Mouse (Mus musculus) heart, embryonic 11.5 days (tissue): ENCODE measurements around the gene Clcnka. TPM values are rescaled to one million over a fixed set of nuclear protein-coding genes. Genes with fewer than 3 reads are reported as not detected.
A peak's percentile ranks its signal among the peaks of the same experiment; 100 is the strongest.

ENCODE experiments used
- ATAC-seq: fragments of 200-750 bp; cut with Nextera tagmentation; replicated peaks from 2 replicates; pipeline ENCODE4 v1.8.0; 2017; ENCODE audit warnings: moderate library complexity; ENCODE audit not compliant: insufficient number of reproducible peaks, low FRiP score, low TSS enrichment
- H3K27ac ChIP-seq: fragments of 300-500 bp; sonication (generic); 2 replicates; pipeline ENCODE4 v1.5.1; 2014; ENCODE audit warnings: mild to moderate bottlenecking, low read depth, low read length
- H3K27me3 ChIP-seq: fragments of 300-500 bp; sonication (generic); 2 replicates; pipeline ENCODE4 v1.6.1; 2014; ENCODE audit warnings: mild to moderate bottlenecking, low read length, mixed read lengths; ENCODE audit not compliant: control insufficient read depth, insufficient read depth
- H3K36me3 ChIP-seq: fragments of 300-500 bp; sonication (generic); 2 replicates; pipeline ENCODE4 v1.6.1; 2014; ENCODE audit warnings: mild to moderate bottlenecking, low read length, moderate library complexity, mixed read lengths; ENCODE audit not compliant: control insufficient read depth, insufficient read depth
- H3K4me1 ChIP-seq: fragments of 300-500 bp; sonication (generic); 2 replicates; pipeline ENCODE4 v1.6.1; 2014; ENCODE audit warnings: low read length; ENCODE audit not compliant: control insufficient read depth, insufficient read depth
- H3K4me2 ChIP-seq: fragments of 300-500 bp; sonication (generic); 2 replicates; pipeline ENCODE4 v1.6.1; 2014; ENCODE audit warnings: mild to moderate bottlenecking, moderate library complexity
- H3K4me3 ChIP-seq: fragments of 300-500 bp; sonication (generic); 2 replicates; pipeline ENCODE4 v1.5.1; 2014; ENCODE audit warnings: low read depth, low read length
- H3K9ac ChIP-seq: fragments of 300-500 bp; sonication (generic); 2 replicates; pipeline ENCODE4 v1.6.1; 2014; ENCODE audit warnings: mild to moderate bottlenecking, low read depth, low read length, moderate library complexity
- H3K9me3 ChIP-seq: fragments of 300-500 bp; sonication (generic); replicated peaks from 2 replicates; pipeline ENCODE4 v1.6.1; 2016; ENCODE audit warnings: low read length; ENCODE audit not compliant: control insufficient read depth
- WGBS: fragments of 180-500 bp; shearing (Covaris S2); extraction: QIAGEN DNeasy Blood & Tissue Kit; methylation state at CpG from one replicate; pipeline ENCODE4 v1.1.7; 2014; ENCODE audit not compliant: insufficient replicate concordance; 5-methylcytosine and 5-hydroxymethylcytosine counted together
- polyA plus RNA-seq: library from polyadenylated mRNA; unstranded; fragments of >200 nt; fragmentation: Nextera tagmentation; extraction: Ambion mirVana; gene quantifications from 2 replicates; pipeline ENCODE4 v1.2.1, GENCODE M21; 2014

Clcnka gene
- polyA plus RNA-seq, 1 experiment from 2014 or later, result 0.14 TPM

DNA sequence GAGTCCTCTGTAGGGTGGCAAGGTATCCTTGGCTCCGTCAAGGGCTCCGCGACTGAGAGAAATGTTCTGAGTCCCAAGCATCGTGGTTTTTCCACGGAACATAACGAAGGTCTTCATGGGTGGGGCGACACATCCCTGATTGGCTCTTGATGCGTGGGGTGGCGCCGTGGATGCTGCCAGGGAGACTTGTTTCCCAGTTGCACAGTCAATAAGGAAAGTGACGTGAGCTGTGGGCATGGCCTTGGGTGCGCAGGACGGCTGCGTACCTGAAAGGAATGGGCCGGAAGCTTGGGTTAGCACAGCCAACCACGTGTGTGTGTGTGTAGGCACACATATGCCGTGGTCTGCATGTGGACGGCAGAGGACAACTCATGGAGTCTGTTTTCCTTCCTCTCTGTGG lies 34.7 kb upstream of the Clcnka start:
- 80% methylated on average over 18 of the region's 18 CpGs for WGBS
- Histone ChIP-seq H3K4me2 (no peak overlapping the region), H3K9me3 (no peaks in the 10 kb centered on the region), H3K9ac (no peak overlapping the region), H3K27me3 (no peaks in the 10 kb centered on the region), H3K36me3 (no peaks in the 10 kb centered on the region), H3K4me1 (no peaks in the 10 kb centered on the region), H3K4me3 (no peak overlapping the region), H3K27ac (no peak overlapping the region)
- no peak for ATAC-seq

DNA sequence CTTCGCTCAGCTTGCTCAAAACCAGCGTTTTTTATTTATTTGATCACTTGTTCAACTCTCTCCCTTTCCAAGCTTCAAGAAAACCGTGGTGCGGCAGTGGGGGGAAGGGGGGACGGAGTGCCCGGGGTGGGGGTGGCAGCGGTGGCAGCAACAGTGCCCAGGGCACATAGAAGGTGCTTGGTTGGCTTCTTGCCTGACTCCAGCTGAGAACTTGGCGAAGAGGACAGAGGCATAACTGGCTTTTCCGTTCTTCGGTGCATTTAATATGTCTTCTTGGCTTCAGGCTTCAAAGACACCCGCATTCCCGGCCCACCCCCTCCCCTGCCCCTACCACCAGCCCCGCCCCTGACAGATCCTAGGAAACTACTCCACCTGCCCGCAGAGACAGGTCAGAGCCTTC lies 34.1 kb upstream of the Clcnka start:
- no peaks in the 10 kb centered on the region for H3K36me3 ChIP-seq
- no peak overlapping the region for H3K27ac ChIP-seq
- no peak for ATAC-seq
- no peak overlapping the region for H3K4me3 ChIP-seq
- WGBS, result 65% methylated on average over 14 of the region's 14 CpGs
- H3K4me2 ChIP-seq, result no peak overlapping the region
- no peaks in the 10 kb centered on the region for H3K9me3 ChIP-seq
- H3K9ac ChIP-seq, result no peak overlapping the region
- no peaks in the 10 kb centered on the region for H3K27me3 ChIP-seq
- H3K4me1 ChIP-seq, result no peaks in the 10 kb centered on the region

DNA sequence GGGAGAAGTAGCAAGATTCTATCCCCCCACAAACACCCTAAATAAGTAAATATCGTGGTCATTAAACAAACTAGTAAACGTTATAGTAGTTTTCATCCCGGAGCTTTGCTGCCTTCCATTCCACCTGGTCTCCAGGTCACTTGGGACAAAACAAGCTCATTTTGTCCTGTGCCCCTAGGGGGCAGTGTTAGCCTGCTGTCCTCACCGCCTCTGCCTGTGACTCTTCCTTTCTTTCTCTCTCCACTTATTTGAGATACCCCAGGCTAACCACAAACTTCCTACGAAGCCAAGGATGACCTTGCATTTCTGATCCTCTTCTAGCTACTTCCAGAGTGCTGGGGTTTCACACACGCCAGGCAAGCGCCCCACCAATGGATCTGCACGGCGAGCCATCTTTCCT lies 32.5 kb upstream of the Clcnka start:
- Histone ChIP-seq H3K9me3 (no peaks in the 10 kb centered on the region), H3K4me2 (no peak overlapping the region), H3K4me1 (peaks cover 6% of the 10 kb centered on the region; the same call in 1 of the 2 replicates), H3K4me3 (no peak overlapping the region), H3K9ac (no peak overlapping the region), H3K36me3 (no peaks in the 10 kb centered on the region), H3K27me3 (no peaks in the 10 kb centered on the region), H3K27ac (no peak overlapping the region)
- WGBS, result 38% methylated on average over 9 of the region's 9 CpGs
- no peak for ATAC-seq

DNA sequence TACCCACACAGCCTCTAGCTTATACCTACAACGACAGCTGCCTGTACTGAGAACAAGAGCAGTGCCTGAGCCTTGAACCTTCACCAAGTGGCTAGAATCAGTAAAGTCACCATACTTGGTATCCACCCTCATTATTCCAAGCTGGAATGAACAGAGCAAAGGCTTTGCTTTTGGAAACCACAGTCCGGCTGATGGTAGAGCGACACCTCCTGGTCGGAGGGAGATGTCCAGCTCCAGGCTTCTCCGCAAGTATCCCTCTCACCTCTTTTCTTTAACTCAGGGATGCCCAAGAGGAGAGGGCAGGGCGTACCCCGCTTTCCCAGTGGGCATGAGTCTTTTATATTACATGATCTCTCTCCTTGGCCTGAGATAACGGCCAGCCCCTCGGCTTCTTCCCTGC lies 31.3 kb upstream of the Clcnka start:
- no peak overlapping the region for H3K4me2 ChIP-seq
- no peaks in the 10 kb centered on the region for H3K36me3 ChIP-seq
- H3K27ac ChIP-seq, result no peak overlapping the region
- H3K4me1 ChIP-seq, result peaks cover 9% of the 10 kb centered on the region
- H3K27me3 ChIP-seq, result no peaks in the 10 kb centered on the region
- H3K9ac ChIP-seq, result no peak overlapping the region
- no peaks in the 10 kb centered on the region for H3K9me3 ChIP-seq
- H3K4me3 ChIP-seq, result no peak overlapping the region
- ATAC-seq, result no peak
- WGBS, result 41% methylated on average over 9 of the region's 9 CpGs

DNA sequence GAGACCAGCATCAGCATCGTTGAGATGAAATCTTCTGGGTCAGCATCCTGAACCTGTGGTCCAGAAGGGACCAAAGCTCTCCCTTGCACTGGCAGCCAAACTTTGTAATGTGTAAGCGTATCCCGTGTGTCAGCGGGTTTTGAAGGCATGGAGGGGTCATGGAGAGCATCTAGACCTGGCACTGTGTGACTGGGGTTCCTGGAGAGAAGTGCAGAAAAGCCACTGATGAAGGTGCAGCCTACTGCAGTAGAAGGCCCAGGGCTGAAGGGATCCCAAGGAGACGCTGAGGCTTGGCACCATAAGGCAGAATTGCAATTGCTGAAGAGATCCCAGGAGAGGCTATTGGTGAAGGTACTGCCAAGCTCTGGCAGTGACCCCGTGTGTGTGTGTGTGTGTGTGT lies 30.9 kb upstream of the Clcnka start:
- no peak for ATAC-seq
- Histone ChIP-seq H3K9ac (no peak overlapping the region), H3K36me3 (no peaks in the 10 kb centered on the region), H3K27me3 (no peaks in the 10 kb centered on the region), H3K4me1 (peaks cover 10% of the 10 kb centered on the region), H3K9me3 (no peaks in the 10 kb centered on the region), H3K27ac (no peak overlapping the region), H3K4me3 (no peak overlapping the region), H3K4me2 (no peak overlapping the region)
- 68% methylated on average over 6 of the region's 6 CpGs for WGBS

GRCm38 (mm10) chr4:141427921-141428320 lies 29.4 kb upstream of the Clcnka start:
- H3K27me3 ChIP-seq, result no peaks in the 10 kb centered on the region

GRCm38 (mm10) chr4:141426796-141427745 lies 28.5 kb upstream of the Clcnka start:
- H3K4me1 ChIP-seq, result peaks cover 15% of the 10 kb centered on the region
- WGBS, result 60% methylated on average over 10 of the region's 10 CpGs
- no peaks in the 10 kb centered on the region for H3K9me3 ChIP-seq
- H3K27ac ChIP-seq, result peak overlapping the region; percentile 97
- no peaks in the 10 kb centered on the region for H3K27me3 ChIP-seq
- no peak overlapping the region for H3K4me3 ChIP-seq
- no peak for ATAC-seq
- H3K36me3 ChIP-seq, result 0 out of 2 replicates have a peak, but pooled peaks cover 6% of the 10 kb centered on the region
- peak overlapping the region; percentile 71 for H3K4me2 ChIP-seq
- H3K9ac ChIP-seq, result peak overlapping the region; percentile 94

More at GRCm38 (mm10) chr4:141427921-141428320, 29.4 kb upstream of the Clcnka start:
- H3K4me2 ChIP-seq, result no peak overlapping the region
- ATAC-seq, result no peak
- no peak overlapping the region for H3K27ac ChIP-seq
- H3K9ac ChIP-seq, result no peak overlapping the region
- no peaks in the 10 kb centered on the region for H3K9me3 ChIP-seq
- 0 out of 2 replicates have a peak, but pooled peaks cover 5% of the 10 kb centered on the region for H3K36me3 ChIP-seq
- 80% methylated on average over 13 of the region's 13 CpGs for WGBS
- H3K4me1 ChIP-seq, result peaks cover 15% of the 10 kb centered on the region
- H3K4me3 ChIP-seq, result no peak overlapping the region

DNA sequence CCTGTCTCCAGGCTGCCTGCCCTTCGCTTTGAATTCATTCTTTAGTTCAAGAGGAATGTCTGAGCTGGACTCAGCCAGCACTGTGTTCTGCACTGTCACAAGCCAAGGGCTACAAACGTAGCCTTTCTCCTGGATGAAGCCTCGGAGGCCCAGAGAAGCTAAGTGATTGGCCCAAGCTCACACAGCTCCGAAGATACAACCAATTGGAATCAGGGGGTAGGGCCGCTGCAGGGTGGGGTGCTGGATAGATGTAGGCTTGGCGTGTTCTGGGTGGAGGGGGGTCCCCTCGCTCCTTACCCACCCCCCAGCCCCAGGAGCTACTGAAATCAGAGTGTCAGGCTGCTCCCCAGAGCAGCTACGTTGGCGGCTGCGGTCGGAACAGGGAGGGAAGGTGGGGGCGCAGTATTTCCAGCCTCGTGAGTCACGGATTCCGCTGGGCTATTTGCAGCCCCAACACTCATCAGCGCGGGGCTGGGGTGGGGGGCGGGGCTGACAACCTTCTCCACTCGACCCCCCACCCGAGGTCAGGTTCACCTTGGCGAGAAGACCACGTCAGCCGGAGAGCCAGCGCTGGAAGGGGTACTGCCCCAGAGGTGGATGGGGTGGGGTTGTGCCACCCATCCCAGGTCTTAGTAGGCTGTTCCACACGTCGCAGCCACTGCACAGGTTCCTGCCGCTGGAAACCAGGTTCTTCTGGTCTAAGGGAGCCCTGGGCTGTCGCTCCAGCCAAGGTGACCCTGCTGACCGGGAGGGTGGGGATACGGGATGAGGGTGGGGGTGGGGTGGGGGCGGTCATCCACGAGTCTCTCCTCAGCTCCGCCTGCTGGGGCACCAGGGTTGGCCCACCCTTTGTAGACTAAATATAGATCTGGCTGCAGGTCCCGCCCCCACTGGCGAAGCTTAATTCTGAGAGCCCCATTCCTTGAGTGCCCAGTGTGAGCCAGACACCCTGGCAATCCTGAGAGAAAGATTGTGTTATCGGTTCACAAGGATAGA lies 27.3 kb upstream of the Clcnka start:
- WGBS, result 2% methylated on average over 36 of the region's 36 CpGs
- Histone ChIP-seq H3K4me1 (peaks cover 21% of the 10 kb centered on the region), H3K9ac (peak overlapping the region; percentile 94), H3K9me3 (no peaks in the 10 kb centered on the region), H3K4me3 (peak overlapping the region; percentile 76), H3K36me3 (0 out of 2 replicates have a peak, but pooled peaks cover 6% of the 10 kb centered on the region), H3K27ac (peak overlapping the region; percentile 97), H3K27me3 (no peaks in the 10 kb centered on the region), H3K4me2 (peak overlapping the region; percentile 71)
- ATAC-seq, result peak; percentile 69
